9 mouse cellular contexts compared by ENCODE assay signal in genomic region chr17:55957168-55957567, GRCm38 (mm10). TPM values are rescaled to one million over a fixed set of nuclear protein-coding genes. Genes with fewer than 3 reads are reported as not detected.
DNase-seq lines count a peak whose midpoint lies in the region; ATAC-seq lines count a peak whose summit lies in the region.
"Had no signal": no experiment of that assay in that cellular context is flagged by ENCODE, and none has a peak within 500 bp of the region (broad histone marks: within the 10 kb centered on the region; RNA-seq: fewer than 3 reads in every experiment).

No protein-coding gene starts in this region.

- H3K36me3 ChIP-seq in kidney, embryonic 14.5 days (ENCODE audit: control insufficient read depth, insufficient read depth, low read length), result peaks cover 15% of the 10 kb centered on the region
- peaks cover 18% of the 10 kb centered on the region for H3K36me3 ChIP-seq in liver, embryonic 13.5 days
- H3K36me3 ChIP-seq in neural tube, embryonic 12.5 days, result peaks cover 14% of the 10 kb centered on the region

- no peaks in the 10 kb centered on the region for H3K27me3 ChIP-seq in kidney, embryonic 14.5 days (ENCODE audit: control insufficient read depth, insufficient read depth, low read length)
- peaks cover 11% of the 10 kb centered on the region; the same call in 1 of the 2 replicates for H3K27me3 ChIP-seq in liver, embryonic 13.5 days
- peaks cover 13% of the 10 kb centered on the region; the same call in 1 of the 2 replicates for H3K27me3 ChIP-seq in neural tube, embryonic 12.5 days (replicated peaks)

- H3K4me1 ChIP-seq in kidney, embryonic 14.5 days (ENCODE audit: control insufficient read depth, insufficient read depth, low read length), result 0 out of 2 replicates have a peak, but pooled peaks cover 9% of the 10 kb centered on the region
- H3K4me1 ChIP-seq in liver, embryonic 13.5 days (replicated peaks), result peaks cover 50% of the 10 kb centered on the region
- peaks cover 31% of the 10 kb centered on the region for H3K4me1 ChIP-seq in neural tube, embryonic 12.5 days

- DNase-seq in urinary bladder, adult 18-20 months (ENCODE audit: low spot score in 2 of 2), result peak; percentile 22 to 56
- DNase-seq in urinary bladder, postnatal 10 days (ENCODE audit: low spot score), result no peak
- peak; percentile 83 to 92 for DNase-seq in cerebellum, postnatal 25 days
- DNase-seq in gastrocnemius, postnatal 14 days, result peak; percentile 73
- peak; percentile 68 for DNase-seq in liver, embryonic 13.5 days
- peak; percentile 90 for DNase-seq in testis, postnatal 10 days (ENCODE audit: low spot score)

- WGBS in kidney, embryonic 14.5 days, result 18% methylated on average over 9 of the region's 9 CpGs
- WGBS in liver, embryonic 13.5 days (ENCODE audit: insufficient replicate concordance), result 19% methylated on average over 9 of the region's 9 CpGs
- 12% methylated on average over 9 of the region's 9 CpGs for whole genome bisulfite sequencing in neural tube, embryonic 12.5 days

- H3K4me3 ChIP-seq in kidney, embryonic 14.5 days (ENCODE audit: low read length), result no peak overlapping the region
- no peak overlapping the region for H3K4me3 ChIP-seq in liver, embryonic 13.5 days (replicated peaks)
- no peak overlapping the region for H3K4me3 ChIP-seq in neural tube, embryonic 12.5 days

- H3K4me2 ChIP-seq in kidney, embryonic 14.5 days (replicated peaks; ENCODE audit: low read depth, low read length), result no peak overlapping the region
- H3K4me2 ChIP-seq in liver, embryonic 13.5 days, result 0 out of 2 replicates have a peak overlapping the region, but pooled peaks have one; percentile 7
- peak overlapping the region; percentile 78 for H3K4me2 ChIP-seq in neural tube, embryonic 12.5 days (replicated peaks)

- intact Hi-C loops in gastrocnemius, postnatal 14 days (cut with DNase I; ENCODE audit: low total_unique reads), result no loop called here

- H3K9ac ChIP-seq in kidney, embryonic 14.5 days (ENCODE audit: low read depth, low read length), result no peak overlapping the region
- H3K9ac ChIP-seq in liver, embryonic 13.5 days, result no peak overlapping the region
- no peak overlapping the region for H3K9ac ChIP-seq in neural tube, embryonic 12.5 days

- no peak overlapping the region for H3K27ac ChIP-seq in kidney, embryonic 14.5 days (ENCODE audit: low read depth, low read length)
- no peak overlapping the region for H3K27ac ChIP-seq in liver, embryonic 13.5 days
- no peak overlapping the region for H3K27ac ChIP-seq in neural tube, embryonic 12.5 days
- H3K27ac ChIP-seq: embryonic facial prominence, embryonic 12.5 days had no signal

- no peaks in the 10 kb centered on the region for H3K9me3 ChIP-seq in kidney, embryonic 14.5 days (ENCODE audit: control insufficient read depth, low read length)
- H3K9me3 ChIP-seq in liver, embryonic 13.5 days (replicated peaks), result no peaks in the 10 kb centered on the region
- no peaks in the 10 kb centered on the region for H3K9me3 ChIP-seq in neural tube, embryonic 12.5 days
- H3K9me3 ChIP-seq: embryonic facial prominence, embryonic 12.5 days had no signal

- peak; percentile 22; the same call in 1 of the 2 replicates for ATAC-seq in kidney, embryonic 14.5 days (ENCODE audit: low FRiP score, low TSS enrichment)
- no peak for ATAC-seq in liver, embryonic 13.5 days (ENCODE audit: low read depth)
- 0 out of 2 replicates have a peak, but pooled peaks have one; percentile 43 for ATAC-seq in neural tube, embryonic 12.5 days (ENCODE audit: low FRiP score, low read depth)

RNA-seq across cellular contexts. Expression of gene Yju2, which starts 1.7 kb away (rescaled TPM):
- 10 to 100 TPM in 1 of 2 experiments, 1 to 10 TPM in 1; 9.3 to 10.3 TPM for total RNA-seq in gastrocnemius, postnatal 14 days (2021)
- 24.3 and 27.9 TPM in 2 replicates for polyA plus RNA-seq in kidney, embryonic 14.5 days (2014; fragmentation: Nextera tagmentation; extraction: Ambion mirVana)
- polyA plus RNA-seq in liver, embryonic 13.5 days (2015; fragmentation: Nextera tagmentation; extraction: Ambion mirVana), result 11.4 and 12.7 TPM in 2 replicates
- polyA plus RNA-seq in neural tube, embryonic 12.5 days (2016; fragmentation: Nextera tagmentation; extraction: Ambion mirVana), result 24.2 and 27.1 TPM in 2 replicates

RNA-seq across cellular contexts. Expression of gene Ebi3, which starts 4.7 kb away (rescaled TPM):
- total RNA-seq in gastrocnemius, postnatal 14 days (2021), result under 1 TPM; 0.33 to 0.47 TPM
- polyA plus RNA-seq in kidney, embryonic 14.5 days (2014; fragmentation: Nextera tagmentation; extraction: Ambion mirVana), result 2.0 and 2.2 TPM in 2 replicates
- polyA plus RNA-seq in liver, embryonic 13.5 days (2015; fragmentation: Nextera tagmentation; extraction: Ambion mirVana), result 4.6 and 5.0 TPM in 2 replicates
- 2.3 and 2.8 TPM in 2 replicates for polyA plus RNA-seq in neural tube, embryonic 12.5 days (2016; fragmentation: Nextera tagmentation; extraction: Ambion mirVana)

RNA-seq across cellular contexts. Expression of gene Zfp119b, which starts 7.9 kb away (rescaled TPM):
- 1 to 10 TPM; 3.1 to 3.7 TPM for total RNA-seq in gastrocnemius, postnatal 14 days (2021)
- polyA plus RNA-seq in kidney, embryonic 14.5 days (2014; fragmentation: Nextera tagmentation; extraction: Ambion mirVana), result 6.8 and 6.9 TPM in 2 replicates
- polyA plus RNA-seq in liver, embryonic 13.5 days (2015; fragmentation: Nextera tagmentation; extraction: Ambion mirVana), result 2.4 and 2.6 TPM in 2 replicates
- 6.0 and 6.1 TPM in 2 replicates for polyA plus RNA-seq in neural tube, embryonic 12.5 days (2016; fragmentation: Nextera tagmentation; extraction: Ambion mirVana)

RNA-seq across cellular contexts. Expression of gene Shd, which starts 13.1 kb away (rescaled TPM):
- under 1 TPM; 0.31 to 0.62 TPM for total RNA-seq in gastrocnemius, postnatal 14 days (2021)
- 22.3 and 27.0 TPM in 2 replicates for polyA plus RNA-seq in kidney, embryonic 14.5 days (2014; fragmentation: Nextera tagmentation; extraction: Ambion mirVana)
- 0.22 and 0.34 TPM in 2 replicates for polyA plus RNA-seq in liver, embryonic 13.5 days (2015; fragmentation: Nextera tagmentation; extraction: Ambion mirVana)
- 136 and 143 TPM in 2 replicates for polyA plus RNA-seq in neural tube, embryonic 12.5 days (2016; fragmentation: Nextera tagmentation; extraction: Ambion mirVana)

RNA-seq across cellular contexts. Expression of gene Fsd1, which starts 29.1 kb away (rescaled TPM):
- total RNA-seq in gastrocnemius, postnatal 14 days (2021), result under 1 TPM in 1 of 2 experiments, not detected in 1; 0.55 TPM
- 20.7 and 25.7 TPM in 2 replicates for polyA plus RNA-seq in kidney, embryonic 14.5 days (2014; fragmentation: Nextera tagmentation; extraction: Ambion mirVana)
- 0.56 and 0.69 TPM in 2 replicates for polyA plus RNA-seq in liver, embryonic 13.5 days (2015; fragmentation: Nextera tagmentation; extraction: Ambion mirVana)
- polyA plus RNA-seq in neural tube, embryonic 12.5 days (2016; fragmentation: Nextera tagmentation; extraction: Ambion mirVana), result 114 and 123 TPM in 2 replicates
